Mouse (Mus musculus): Measurements from ENCODE around the gene Snf8. TPM values are rescaled to one million over a fixed set of nuclear protein-coding genes. Genes with fewer than 3 reads are reported as not detected.
A peak's percentile ranks its signal among the peaks of the same experiment; 100 is the strongest.

Snf8 gene
- 129 TPM in 2 replicates for polyA plus RNA-seq (2015; fragmentation: Nextera tagmentation; extraction: Ambion mirVana)

GRCm38 (mm10) chr11:96034596-96035052 is at the start of gene Snf8:
TSS of gene Snf8 (plus strand) at chr11:96034885.
- Histone ChIP-seq H3K27ac (replicated peaks) (peak within 1 kb of the TSS; percentile 69), H3K4me3 (peak within 1 kb of the TSS; percentile 81), H3K4me2 (peak within 1 kb of the TSS; percentile 97), H3K27me3 (peaks cover 7% of the 10 kb centered on the region), H3K9ac (peak within 1 kb of the TSS; percentile 88), H3K4me1 (replicated peaks) (peaks cover 24% of the 10 kb centered on the region), H3K9me3 (no peaks in the 10 kb centered on the region), H3K36me3 (peaks cover 22% of the 10 kb centered on the region)
- WGBS, result under 1% methylated on average over 29 of the region's 29 CpGs
- ATAC-seq (ENCODE audit: low read depth), result peak; percentile 76

DNA sequence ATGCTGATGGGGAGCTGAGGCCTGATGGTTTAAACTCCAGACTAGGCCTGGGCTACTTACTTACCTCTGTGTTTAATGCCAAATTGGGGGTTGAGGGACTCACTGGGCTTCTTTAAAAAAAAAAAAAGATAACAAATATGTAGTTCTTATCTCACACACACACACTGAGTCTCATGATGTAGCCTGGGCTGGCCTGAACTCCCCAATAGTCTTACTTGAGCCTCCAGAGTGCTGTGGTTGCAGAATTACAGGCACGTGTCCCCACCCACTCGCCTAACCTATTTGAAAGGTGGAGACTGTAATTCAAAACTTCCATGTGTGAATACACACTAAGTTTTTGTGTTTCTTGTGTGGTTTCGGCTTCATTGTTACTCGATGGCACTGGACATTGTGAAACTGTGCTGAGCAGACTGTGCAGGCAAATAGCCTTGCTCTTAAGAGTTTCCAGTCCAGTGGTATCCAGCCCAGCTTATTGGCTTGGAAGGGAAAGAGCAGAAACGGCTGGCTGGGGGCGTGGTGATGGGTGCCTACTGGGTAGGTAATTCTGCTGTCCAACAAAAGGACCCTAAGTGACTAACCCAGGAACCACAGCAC is 46.7 kb upstream of the Snf8 start:
- no peak overlapping the region for H3K4me3 ChIP-seq
- H3K9me3 ChIP-seq, result no peaks in the 10 kb centered on the region
- no peak for ATAC-seq (ENCODE audit: low read depth)
- H3K27me3 ChIP-seq, result no peaks in the 10 kb centered on the region
- 76% methylated on average over 6 of the region's 6 CpGs for WGBS
- peak overlapping the region; percentile 17; the same call in 1 of the 2 replicates for H3K4me2 ChIP-seq
- peaks cover 62% of the 10 kb centered on the region for H3K4me1 ChIP-seq (replicated peaks)
- H3K9ac ChIP-seq, result no peak overlapping the region
- H3K36me3 ChIP-seq, result no peaks in the 10 kb centered on the region
- peak overlapping the region; percentile 11 for H3K27ac ChIP-seq (replicated peaks)

- Histone ChIP-seq H3K4me2 (peak overlapping the region; percentile 17; the same call in 1 of the 2 replicates), H3K9ac (no peak overlapping the region), H3K27ac (replicated peaks) (peak overlapping the region; percentile 11), H3K9me3 (no peaks in the 10 kb centered on the region), H3K27me3 (no peaks in the 10 kb centered on the region), H3K36me3 (no peaks in the 10 kb centered on the region), H3K4me3 (no peak overlapping the region), H3K4me1 (replicated peaks) (peaks cover 60% of the 10 kb centered on the region)
- WGBS, result 42% methylated on average over 9 of the region's 9 CpGs
- ATAC-seq (ENCODE audit: low read depth), result peak; percentile 42; the same call in 1 of the 2 replicates
Observed at GRCm38 (mm10) chr11:95988533-95988932, 46.2 kb upstream of the Snf8 start.

- 54% methylated on average over 8 of the region's 8 CpGs for WGBS
- Histone ChIP-seq H3K4me2 (peak overlapping the region; percentile 75), H3K27me3 (no peaks in the 10 kb centered on the region), H3K4me3 (no peak overlapping the region), H3K36me3 (0 out of 2 replicates have a peak, but pooled peaks cover 7% of the 10 kb centered on the region), H3K9me3 (no peaks in the 10 kb centered on the region), H3K4me1 (replicated peaks) (peaks cover 55% of the 10 kb centered on the region), H3K9ac (peak overlapping the region; percentile 90; the same call in 1 of the 2 replicates), H3K27ac (replicated peaks) (peak overlapping the region; percentile 93)
- ATAC-seq (ENCODE audit: low read depth), result no peak
Observed at GRCm38 (mm10) chr11:95989864-95990263, 44.8 kb upstream of the Snf8 start.

GRCm38 (mm10) chr11:95990431-95990830 is 44.3 kb upstream of the Snf8 start:
- Histone ChIP-seq H3K9ac (peak overlapping the region; percentile 90), H3K4me2 (peak overlapping the region; percentile 75), H3K4me3 (peak overlapping the region; percentile 57), H3K4me1 (replicated peaks) (peaks cover 55% of the 10 kb centered on the region), H3K9me3 (no peaks in the 10 kb centered on the region), H3K36me3 (0 out of 2 replicates have a peak, but pooled peaks cover 7% of the 10 kb centered on the region), H3K27me3 (no peaks in the 10 kb centered on the region), H3K27ac (replicated peaks) (peak overlapping the region; percentile 93)
- WGBS, result 45% methylated on average over 4 of the region's 4 CpGs
- ATAC-seq (ENCODE audit: low read depth), result no peak

DNA sequence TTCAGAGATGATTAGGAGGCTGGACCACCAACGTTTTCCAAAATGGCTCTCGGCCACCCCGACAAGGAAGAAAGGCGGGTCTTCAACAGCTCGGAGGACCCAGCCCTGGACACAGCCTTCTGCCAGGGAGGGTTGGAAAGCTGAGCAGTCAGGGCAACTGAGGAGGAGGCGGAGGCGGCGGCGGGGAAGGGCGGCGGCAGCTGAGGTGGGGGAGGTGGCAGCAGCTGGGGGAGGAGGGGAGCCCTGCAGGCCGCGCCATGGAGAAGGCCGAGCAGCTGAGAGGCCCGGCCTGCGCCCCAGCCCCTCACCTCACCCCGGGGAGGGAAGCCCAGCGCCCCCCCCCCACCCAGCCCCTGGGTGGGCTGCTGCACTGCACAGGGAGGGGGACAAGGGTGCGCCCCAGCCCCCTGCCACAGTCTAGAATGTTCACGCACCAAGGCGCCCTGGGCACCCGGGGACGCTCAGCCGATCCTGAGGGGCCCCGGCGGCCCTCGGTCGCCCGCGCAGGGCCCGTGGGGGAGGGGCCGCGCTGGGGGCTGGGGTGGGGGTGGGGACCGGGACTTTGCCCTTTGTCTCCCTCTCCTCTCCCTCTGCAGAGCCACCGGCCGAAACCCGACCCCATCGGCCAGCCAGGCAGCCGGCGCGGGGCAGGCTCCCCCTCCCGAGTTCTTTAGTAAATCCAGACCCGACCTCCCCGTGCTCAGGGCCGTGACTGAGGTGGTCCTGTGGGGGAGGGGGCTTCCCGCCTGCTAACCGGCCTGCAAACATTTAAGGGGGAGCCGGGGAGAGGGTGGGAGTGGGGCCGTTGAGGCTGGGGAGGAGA is 43.6 kb upstream of the Snf8 start:
- Histone ChIP-seq H3K4me3 (peak overlapping the region; percentile 57), H3K4me1 (replicated peaks) (peaks cover 55% of the 10 kb centered on the region), H3K36me3 (0 out of 2 replicates have a peak, but pooled peaks cover 7% of the 10 kb centered on the region), H3K9me3 (no peaks in the 10 kb centered on the region), H3K9ac (peak overlapping the region; percentile 90), H3K27me3 (no peaks in the 10 kb centered on the region), H3K27ac (replicated peaks) (peak overlapping the region; percentile 93), H3K4me2 (peak overlapping the region; percentile 75)
- ATAC-seq (ENCODE audit: low read depth), result peak; percentile 75
- under 1% methylated on average over 41 of the region's 49 CpGs for whole genome bisulfite sequencing

- 0 out of 2 replicates have a peak, but pooled peaks cover 7% of the 10 kb centered on the region for H3K36me3 ChIP-seq
- H3K27me3 ChIP-seq, result no peaks in the 10 kb centered on the region
- no peak for ATAC-seq (ENCODE audit: low read depth)
- WGBS, result 95% methylated on average over 8 of the region's 8 CpGs
- no peak overlapping the region for H3K27ac ChIP-seq (replicated peaks)
- H3K4me3 ChIP-seq, result no peak overlapping the region
- no peak overlapping the region for H3K4me2 ChIP-seq
- H3K4me1 ChIP-seq (replicated peaks), result peaks cover 41% of the 10 kb centered on the region
- no peaks in the 10 kb centered on the region for H3K9me3 ChIP-seq
- H3K9ac ChIP-seq, result no peak overlapping the region
Observed at GRCm38 (mm10) chr11:95994151-95994550, 40.5 kb upstream of the Snf8 start.

GRCm38 (mm10) chr11:96003100-96003900 is 31.4 kb upstream of the Snf8 start:
- Histone ChIP-seq H3K27me3 (no peaks in the 10 kb centered on the region), H3K9me3 (no peaks in the 10 kb centered on the region), H3K4me2 (peak overlapping the region; percentile 83), H3K9ac (peak overlapping the region; percentile 89), H3K4me1 (replicated peaks) (peaks cover 47% of the 10 kb centered on the region), H3K27ac (replicated peaks) (peak overlapping the region; percentile 68), H3K4me3 (peak overlapping the region; percentile 82), H3K36me3 (no peaks in the 10 kb centered on the region)
- ATAC-seq (ENCODE audit: low read depth), result no peak
- WGBS, result 1% methylated on average over 12 of the region's 12 CpGs

GRCm38 (mm10) chr11:96003969-96004792 is 30.5 kb upstream of the Snf8 start:
- Histone ChIP-seq H3K9me3 (no peaks in the 10 kb centered on the region), H3K4me3 (peak overlapping the region; percentile 82), H3K27me3 (no peaks in the 10 kb centered on the region), H3K27ac (replicated peaks) (peak overlapping the region; percentile 95), H3K4me2 (peak overlapping the region; percentile 83), H3K4me1 (replicated peaks) (peaks cover 48% of the 10 kb centered on the region), H3K36me3 (no peaks in the 10 kb centered on the region), H3K9ac (peak overlapping the region; percentile 89)
- WGBS, result under 1% methylated on average over 32 of the region's 32 CpGs
- no peak for ATAC-seq (ENCODE audit: low read depth)

GRCm38 (mm10) chr11:96004793-96005402 is 29.8 kb upstream of the Snf8 start:
- peak overlapping the region; percentile 89 for H3K9ac ChIP-seq
- peak overlapping the region; percentile 95 for H3K27ac ChIP-seq (replicated peaks)
- WGBS, result under 1% methylated on average over 54 of the region's 57 CpGs
- peak; percentile 16 for ATAC-seq (ENCODE audit: low read depth)
- H3K4me3 ChIP-seq, result peak overlapping the region; percentile 82
- peak overlapping the region; percentile 83 for H3K4me2 ChIP-seq
- no peaks in the 10 kb centered on the region for H3K36me3 ChIP-seq
- H3K4me1 ChIP-seq (replicated peaks), result peaks cover 48% of the 10 kb centered on the region
- no peaks in the 10 kb centered on the region for H3K9me3 ChIP-seq
- H3K27me3 ChIP-seq, result no peaks in the 10 kb centered on the region

Data from neural tube, embryonic 13.5 days (tissue).